Mouse (Mus musculus): Measurements from ENCODE around the gene Stra6.

DNA sequence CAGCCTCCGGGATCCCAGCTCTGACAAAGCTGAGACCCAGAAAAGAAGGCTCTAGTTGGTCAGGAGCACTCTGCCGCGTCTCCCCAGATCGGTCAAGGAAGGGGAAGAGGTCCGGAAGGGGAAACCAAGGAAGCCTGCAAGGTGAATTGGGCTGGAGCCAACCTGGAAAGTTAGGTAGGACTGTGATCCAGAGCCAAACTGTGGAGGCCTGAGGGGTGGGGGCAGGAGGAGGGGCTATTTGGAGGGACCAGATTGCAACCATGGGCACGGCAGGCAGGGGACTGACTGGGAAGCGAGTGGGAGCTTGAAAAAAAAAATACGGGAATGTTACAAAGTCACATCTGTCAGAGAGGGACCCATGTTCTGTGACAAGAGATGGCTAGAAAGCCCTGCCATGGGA lies 65.9 kb downstream of the Stra6 start:
- no peak for TF ChIP-seq CTCF (IDR thresholded peaks at IDR 0.05; ENCODE audit: control insufficient read depth, insufficient read depth, insufficient read length)
- TF ChIP-seq USF1 (IDR thresholded peaks at IDR 0.05; ENCODE audit: low read depth), result no peak
- no peak for TF ChIP-seq CEBPB (IDR thresholded peaks at IDR 0.05; ENCODE audit: low read depth)
- no peak for TF ChIP-seq MYOD1 (IDR thresholded peaks at IDR 0.05; ENCODE audit: control insufficient read depth, insufficient read length, low read depth)
- no peak for TF ChIP-seq MAX (IDR thresholded peaks at IDR 0.05)
- TF ChIP-seq MYOG (IDR thresholded peaks at IDR 0.05; ENCODE audit: control insufficient read depth, extremely low read depth, insufficient read length), result no peak
- no peak for TF ChIP-seq FOSL1 (IDR thresholded peaks at IDR 0.05; ENCODE audit: insufficient read depth, low read length, poor library complexity, severe bottlenecking)
